ENCODE assay signal across 9 mouse cellular contexts in the genomic region with DNA sequence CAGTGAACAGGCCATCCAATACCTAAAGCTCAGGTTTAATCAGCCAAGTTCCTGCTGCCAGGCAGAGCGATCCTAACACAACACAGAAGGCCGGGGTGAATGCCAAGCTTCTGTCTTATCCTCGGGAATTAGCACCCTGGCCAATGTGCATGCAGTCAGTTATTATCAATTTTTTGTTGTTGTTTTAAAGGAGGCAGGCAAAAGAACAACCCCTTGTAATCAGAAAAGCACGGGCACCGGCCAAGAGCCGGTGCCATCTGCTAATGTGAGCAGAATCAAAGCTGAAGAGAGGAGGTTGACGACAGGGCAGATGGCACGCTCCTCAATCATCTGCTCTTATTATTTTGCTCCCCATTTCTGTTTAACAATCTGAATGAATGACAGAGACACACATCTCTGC.
DNase-seq lines count a peak whose midpoint lies in the region; ATAC-seq lines count a peak whose summit lies in the region.
"Had no signal": no experiment of that assay in that cellular context is flagged by ENCODE, and none has a peak within 500 bp of the region (broad histone marks: within the 10 kb centered on the region; RNA-seq: fewer than 3 reads in every experiment).

No protein-coding gene starts in this region.

- ATAC-seq in cerebellum, adult (ENCODE audit: insufficient number of reproducible peaks, low FRiP score, low TSS enrichment) = peak; percentile 86

- DNase-seq in MN1 (ENCODE audit: low spot score) (peak; percentile 22), adipocyte (ENCODE audit: low spot score) (no peak)
- peak; percentile 33 to 42 for DNase-seq in heart, adult 9 months (ENCODE audit: low spot score in 2 of 2)
- DNase-seq in layer of hippocampus, adult 8-10 months (ENCODE audit: low spot score in 2 of 2) = peak; percentile 75 to 79
- DNase-seq in adrenal gland, adult 8-10 months = no peak
- DNase-seq in thymus, postnatal 36 days = no peak
- DNase-seq: adrenal gland, adult 2 months; lung, postnatal 36 days had no signal

Comparison
In these comparisons a context has a peak if more than half of its experiments do, and no peak if none do; other contexts are left out.
1. DNase-seq: peak in MN1 (single experiment), heart, adult 9 months (2 of 2) and layer of hippocampus, adult 8-10 months (2 of 2); none in adrenal gland, adult 8-10 months (single experiment), thymus, postnatal 36 days (0 of 2) and adipocyte (single experiment).